Mouse (Mus musculus) heart, embryonic 14.5 days (tissue): ENCODE results near the gene Def8. TPM values are rescaled to one million over a fixed set of nuclear protein-coding genes. Genes with fewer than 3 reads are reported as not detected.

Source experiments
- ATAC-seq: fragments of 200-750 bp; cut with Nextera tagmentation; 2 replicates; pipeline ENCODE4 v1.8.0; 2017; ENCODE audit warnings: low read depth, moderate TSS enrichment; ENCODE audit not compliant: insufficient number of reproducible peaks, insufficient read depth, low FRiP score
- H3K27ac ChIP-seq, 2 experiments: fragments of 200-500 bp in 1 of 2; fragments of 300-500 bp in 1 of 2; sonication (generic) in 1 of 2; replicated peaks in 1 of 2; 2 replicates each; pipeline ENCODE4 v1.5.1; 2012 to 2014; ENCODE audit warnings: low read depth in 2 of 2, low read length in 2 of 2, control low read depth in 1 of 2, mild to moderate bottlenecking in 1 of 2, mixed read lengths in 1 of 2; ENCODE audit not compliant: control insufficient read depth in 1 of 2, insufficient read depth in 1 of 2
- H3K27me3 ChIP-seq: fragments of 300-500 bp; sonication (generic); 2 replicates; pipeline ENCODE4 v1.6.1; 2014; ENCODE audit warnings: mild to moderate bottlenecking, low read length, control low read depth; ENCODE audit not compliant: control insufficient read depth, insufficient read depth
- H3K36me3 ChIP-seq: fragments of 300-500 bp; sonication (generic); 2 replicates; pipeline ENCODE4 v1.6.1; 2014; ENCODE audit warnings: mild to moderate bottlenecking, control low read depth, low read length, mixed read lengths; ENCODE audit not compliant: control insufficient read depth, insufficient read depth
- H3K4me1 ChIP-seq, 2 experiments: fragments of 200-500 bp in 1 of 2; fragments of 300-500 bp in 1 of 2; sonication (generic) in 1 of 2; 2 replicates each; pipeline ENCODE4 v1.6.1; 2012 to 2014; ENCODE audit warnings: low read length in 2 of 2, control low read depth in 1 of 2, mixed read lengths in 1 of 2; ENCODE audit not compliant: control insufficient read depth in 2 of 2, insufficient read depth in 2 of 2
- H3K4me2 ChIP-seq: fragments of 300-500 bp; sonication (generic); 2 replicates; pipeline ENCODE4 v1.6.1; 2014; ENCODE audit warnings: mild to moderate bottlenecking, low read length
- H3K4me3 ChIP-seq, 2 experiments: fragments of 200-500 bp in 1 of 2; fragments of 300-500 bp in 1 of 2; sonication (generic) in 1 of 2; 2 replicates each; pipeline ENCODE4 v1.5.1; 2012 to 2014; ENCODE audit warnings: low read length in 2 of 2, mild to moderate bottlenecking in 2 of 2, control low read depth in 1 of 2, low read depth in 1 of 2, moderate library complexity in 1 of 2; ENCODE audit not compliant: control insufficient read depth in 1 of 2, insufficient read depth in 1 of 2
- H3K9ac ChIP-seq: fragments of 300-500 bp; sonication (generic); 2 replicates; pipeline ENCODE4 v1.6.1; 2014; ENCODE audit warnings: mild to moderate bottlenecking, low read length
- H3K9me3 ChIP-seq: fragments of 300-500 bp; sonication (generic); 2 replicates; pipeline ENCODE4 v1.6.1; 2016; ENCODE audit warnings: low read length, control low read depth; ENCODE audit not compliant: control insufficient read depth
- WGBS: fragments of 180-500 bp; shearing (Covaris S2); extraction: QIAGEN DNeasy Blood & Tissue Kit; methylation state at CpG from one replicate; pipeline ENCODE4 v1.1.7; 2014; 5-methylcytosine and 5-hydroxymethylcytosine counted together
- polyA plus RNA-seq: library from polyadenylated mRNA; unstranded; fragments of >200 nt; fragmentation: Nextera tagmentation; extraction: Ambion mirVana; gene quantifications from 2 replicates; pipeline ENCODE4 v1.2.1, GENCODE M21; 2014

The Def8 gene
- polyA plus RNA-seq, 1 experiment from 2014 or later: 31.7 TPM

GRCm38 (mm10) chr8:123499556-123499955 lies 76.2 kb downstream of the Def8 start:
- H3K36me3 ChIP-seq: peaks cover 99% of the 10 kb centered on the region
- H3K4me2 ChIP-seq: no peak overlapping the region
- ATAC-seq: no peak
- H3K4me3 ChIP-seq: no peak overlapping the region
- H3K9me3 ChIP-seq: no peaks in the 10 kb centered on the region
- no peaks in the 10 kb centered on the region for H3K4me1 ChIP-seq
- WGBS: 87% methylated on average over 11 of the region's 11 CpGs
- H3K27ac ChIP-seq: no peak overlapping the region
- no peaks in the 10 kb centered on the region for H3K27me3 ChIP-seq
- no peak overlapping the region for H3K9ac ChIP-seq

GRCm38 (mm10) chr8:123502192-123502591 lies 78.9 kb downstream of the Def8 start:
- no peak overlapping the region for H3K4me2 ChIP-seq
- H3K9me3 ChIP-seq: no peaks in the 10 kb centered on the region
- no peaks in the 10 kb centered on the region for H3K4me1 ChIP-seq
- no peak overlapping the region for H3K4me3 ChIP-seq
- H3K27me3 ChIP-seq: no peaks in the 10 kb centered on the region
- ATAC-seq: no peak
- H3K36me3 ChIP-seq: peaks cover 99% of the 10 kb centered on the region
- no peak overlapping the region for H3K27ac ChIP-seq
- WGBS: 87% methylated on average over 5 of the region's 5 CpGs
- no peak overlapping the region for H3K9ac ChIP-seq

GRCm38 (mm10) chr8:123503801-123504467 lies 80.6 kb downstream of the Def8 start:
- H3K4me2 ChIP-seq: no peak overlapping the region
- H3K9ac ChIP-seq: no peak overlapping the region
- H3K27ac ChIP-seq: no peak overlapping the region
- 96% methylated on average over 6 of the region's 6 CpGs for WGBS
- H3K27me3 ChIP-seq: no peaks in the 10 kb centered on the region
- no peaks in the 10 kb centered on the region for H3K9me3 ChIP-seq
- ATAC-seq: no peak
- peaks cover 88% of the 10 kb centered on the region for H3K36me3 ChIP-seq
- no peaks in the 10 kb centered on the region for H3K4me1 ChIP-seq
- no peak overlapping the region for H3K4me3 ChIP-seq

- Histone ChIP-seq H3K4me3 (no peak overlapping the region), H3K36me3 (peaks cover 86% of the 10 kb centered on the region), H3K4me1 (no peaks in the 10 kb centered on the region), H3K27me3 (no peaks in the 10 kb centered on the region), H3K9ac (no peak overlapping the region), H3K9me3 (no peaks in the 10 kb centered on the region), H3K27ac (no peak overlapping the region), H3K4me2 (no peak overlapping the region)
- 91% methylated on average over 9 of the region's 9 CpGs for WGBS
- ATAC-seq: no peak
These were observed 81.4 kb downstream of the Def8 start for GRCm38 (mm10) chr8:123504591-123505195.

GRCm38 (mm10) chr8:123505267-123505666 lies 81.9 kb downstream of the Def8 start:
- Histone ChIP-seq H3K27ac (no peak overlapping the region), H3K4me2 (no peak overlapping the region), H3K4me1 (no peaks in the 10 kb centered on the region), H3K9me3 (no peaks in the 10 kb centered on the region), H3K4me3 (no peak overlapping the region), H3K9ac (no peak overlapping the region), H3K27me3 (no peaks in the 10 kb centered on the region), H3K36me3 (peaks cover 81% of the 10 kb centered on the region)
- no peak for ATAC-seq
- 92% methylated on average over 4 of the region's 4 CpGs for WGBS

GRCm38 (mm10) chr8:123505695-123506094 lies 82.4 kb downstream of the Def8 start:
- Histone ChIP-seq H3K9me3 (no peaks in the 10 kb centered on the region), H3K4me3 (no peak overlapping the region), H3K9ac (no peak overlapping the region), H3K4me2 (no peak overlapping the region), H3K27me3 (no peaks in the 10 kb centered on the region), H3K36me3 (peaks cover 77% of the 10 kb centered on the region), H3K4me1 (no peaks in the 10 kb centered on the region), H3K27ac (no peak overlapping the region)
- 86% methylated on average over 9 of the region's 9 CpGs for WGBS
- ATAC-seq: no peak

GRCm38 (mm10) chr8:123507153-123507552 lies 83.8 kb downstream of the Def8 start:
- H3K4me1 ChIP-seq: no peaks in the 10 kb centered on the region
- 85% methylated on average over 5 of the region's 5 CpGs for WGBS
- H3K9ac ChIP-seq: no peak overlapping the region
- H3K27me3 ChIP-seq: no peaks in the 10 kb centered on the region
- ATAC-seq: no peak
- no peak overlapping the region for H3K27ac ChIP-seq
- no peaks in the 10 kb centered on the region for H3K9me3 ChIP-seq
- peaks cover 62% of the 10 kb centered on the region for H3K36me3 ChIP-seq
- H3K4me2 ChIP-seq: no peak overlapping the region
- no peak overlapping the region for H3K4me3 ChIP-seq

GRCm38 (mm10) chr8:123510819-123511218 lies 87.5 kb downstream of the Def8 start:
- ATAC-seq: no peak
- no peak overlapping the region for H3K4me3 ChIP-seq
- WGBS: 59% methylated on average over 5 of the region's 5 CpGs
- H3K4me1 ChIP-seq: peaks cover 8 to 11% of the 10 kb centered on the region in 2 experiments; a peak in 3 of 4 replicates
- peaks cover 29% of the 10 kb centered on the region for H3K27me3 ChIP-seq
- H3K27ac ChIP-seq: no peak overlapping the region
- no peak overlapping the region for H3K4me2 ChIP-seq
- H3K36me3 ChIP-seq: peaks cover 26% of the 10 kb centered on the region
- no peaks in the 10 kb centered on the region for H3K9me3 ChIP-seq
- no peak overlapping the region for H3K9ac ChIP-seq
